Mouse (Mus musculus) forebrain, embryonic 11.5 days (tissue): ENCODE measurements around the gene Klk1b5. TPM values are rescaled to one million over a fixed set of nuclear protein-coding genes. Genes with fewer than 3 reads are reported as not detected.

ENCODE experiments used
- ATAC-seq: fragments of 200-750 bp; cut with Nextera tagmentation; replicated peaks from 2 replicates; pipeline ENCODE4 v1.8.0; 2017; ENCODE audit warnings: moderate TSS enrichment; ENCODE audit not compliant: low FRiP score
- DNase-seq: peaks from one replicate; pipeline ENCODE4 v3.0.0-alpha.2; 2017; ENCODE audit warnings: low spot score
- H3K27ac ChIP-seq: fragments of 300-500 bp; sonication (generic); 2 replicates; pipeline ENCODE4 v1.5.1; 2014; ENCODE audit warnings: low read depth, low read length
- H3K27me3 ChIP-seq: fragments of 300-500 bp; sonication (generic); 2 replicates; pipeline ENCODE4 v1.6.1; 2014; ENCODE audit warnings: mild to moderate bottlenecking, low read length, mixed read lengths; ENCODE audit not compliant: control insufficient read depth, insufficient read depth
- H3K36me3 ChIP-seq: fragments of 300-500 bp; sonication (generic); 2 replicates; pipeline ENCODE4 v1.6.1; 2014; ENCODE audit warnings: mild to moderate bottlenecking, low read length, moderate library complexity, mixed read lengths; ENCODE audit not compliant: control insufficient read depth, insufficient read depth
- H3K4me1 ChIP-seq: fragments of 300-500 bp; sonication (generic); replicated peaks from 2 replicates; pipeline ENCODE4 v1.6.1; 2014; ENCODE audit warnings: low read length, mixed read lengths; ENCODE audit not compliant: control insufficient read depth, insufficient read depth
- H3K4me2 ChIP-seq: fragments of 300-500 bp; sonication (generic); 2 replicates; pipeline ENCODE4 v1.6.1; 2014; ENCODE audit warnings: low read depth, mild to moderate bottlenecking, low read length, moderate library complexity, mixed read lengths; ENCODE audit not compliant: severe bottlenecking
- H3K4me3 ChIP-seq: fragments of 300-500 bp; sonication (generic); 2 replicates; pipeline ENCODE4 v1.5.1; 2014; ENCODE audit warnings: low read depth, low read length
- H3K9ac ChIP-seq: fragments of 300-500 bp; sonication (generic); 2 replicates; pipeline ENCODE4 v1.6.1; 2014; ENCODE audit warnings: low read length
- H3K9me3 ChIP-seq: fragments of 300-500 bp; sonication (generic); 2 replicates; pipeline ENCODE4 v1.6.1; 2016; ENCODE audit warnings: low read length, mixed read lengths; ENCODE audit not compliant: control insufficient read depth
- WGBS: fragments of 180-500 bp; shearing (Covaris S2); extraction: QIAGEN DNeasy Blood & Tissue Kit; methylation state at CpG from one replicate; pipeline ENCODE4 v1.1.7; 2014; 5-methylcytosine and 5-hydroxymethylcytosine counted together
- polyA plus RNA-seq: library from polyadenylated mRNA; unstranded; fragments of >200 nt; fragmentation: Nextera tagmentation; extraction: Ambion mirVana; gene quantifications from 2 replicates; pipeline ENCODE4 v1.2.1, GENCODE M21; 2014

Klk1b5 gene
- polyA plus RNA-seq, 1 experiment from 2014 or later = not detected

GRCm38 (mm10) chr7:44261147-44261546, 45.4 kb downstream of the Klk1b5 start, which contains the start of gene Gm15517:
TSS of gene Gm15517 (plus strand) at chr7:44261447.
- Histone ChIP-seq H3K36me3 (no peaks in the 10 kb centered on the region), H3K27me3 (peaks cover 2% of the 10 kb centered on the region; the same call in 1 of the 2 replicates), H3K9me3 (no peaks in the 10 kb centered on the region), H3K4me3 (no peak within 1 kb of the TSS), H3K4me2 (no peak within 1 kb of the TSS), H3K27ac (no peak within 1 kb of the TSS), H3K4me1 (peaks cover 3% of the 10 kb centered on the region; the same call in 1 of the 2 replicates), H3K9ac (no peak within 1 kb of the TSS)
- DNase-seq (no peak), ATAC-seq (no peak)
- WGBS = 73% methylated on average over 5 of the region's 5 CpGs

DNA sequence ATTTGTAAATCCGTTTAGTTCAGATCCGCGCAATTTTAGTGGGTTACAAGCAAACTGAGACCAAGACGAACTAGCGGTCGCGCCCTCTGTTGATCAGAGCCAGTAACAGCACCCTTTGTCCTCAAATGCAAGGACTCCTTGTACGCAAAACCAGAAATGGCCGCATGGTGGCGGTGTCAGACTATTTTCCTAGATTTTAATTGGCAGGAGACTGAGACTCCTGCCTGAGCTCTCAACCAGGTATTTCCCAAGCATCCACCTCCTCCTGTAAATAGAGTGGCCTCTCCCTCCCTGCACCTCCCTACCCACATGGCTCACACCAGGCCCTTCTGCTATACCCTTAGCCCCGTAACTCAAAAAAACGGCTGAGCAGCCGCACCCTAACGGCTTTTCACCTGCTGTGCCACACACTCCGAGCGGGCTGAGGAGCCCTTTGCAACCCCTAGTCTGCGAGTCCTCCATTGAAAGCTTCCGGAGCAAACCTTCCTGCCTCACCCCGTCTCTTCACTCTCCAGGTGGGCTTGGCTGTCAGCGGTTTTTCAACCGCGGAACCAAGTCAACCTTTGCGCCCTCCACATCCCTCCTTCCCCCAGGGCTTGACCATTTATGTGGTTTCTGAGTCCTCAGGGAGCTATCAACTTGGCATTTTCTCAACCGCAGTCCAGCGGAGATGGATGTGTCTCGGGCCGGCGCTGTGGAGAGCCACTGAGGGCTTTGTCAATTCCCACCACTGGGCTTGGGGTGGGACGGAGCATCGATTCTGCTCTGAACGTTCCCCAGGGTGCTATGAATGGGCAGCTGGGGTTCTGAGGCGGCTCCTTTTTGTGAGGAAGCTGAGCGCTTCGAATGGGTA, 47.3 kb downstream of the Klk1b5 start:
- peak; percentile 68 for ATAC-seq
- no peaks in the 10 kb centered on the region for H3K9me3 ChIP-seq
- peak overlapping the region; percentile 48 for H3K4me2 ChIP-seq
- H3K9ac ChIP-seq = peak overlapping the region; percentile 43
- peak overlapping the region; percentile 18; the same call in 1 of the 2 replicates for H3K4me3 ChIP-seq
- H3K27me3 ChIP-seq = peaks cover 2% of the 10 kb centered on the region; the same call in 1 of the 2 replicates
- WGBS = 2% methylated on average over 34 of the region's 34 CpGs
- DNase-seq = peak; percentile 96
- no peaks in the 10 kb centered on the region for H3K36me3 ChIP-seq
- peaks cover 3% of the 10 kb centered on the region; the same call in 1 of the 2 replicates for H3K4me1 ChIP-seq
- H3K27ac ChIP-seq = no peak overlapping the region

- DNase-seq (no peak), ATAC-seq (no peak)
- Histone ChIP-seq H3K9ac (no peak overlapping the region), H3K36me3 (no peaks in the 10 kb centered on the region), H3K4me1 (peaks cover under 1% of the 10 kb centered on the region; the same call in 1 of the 2 replicates), H3K27ac (no peak overlapping the region), H3K4me2 (no peak overlapping the region), H3K9me3 (no peaks in the 10 kb centered on the region), H3K27me3 (no peaks in the 10 kb centered on the region), H3K4me3 (no peak overlapping the region)
- WGBS = 85% methylated on average over 11 of the region's 11 CpGs
Observed at GRCm38 (mm10) chr7:44268117-44268516, 52.4 kb downstream of the Klk1b5 start.

- DNase-seq (no peak), ATAC-seq (no peak)
- no peak overlapping the region for H3K27ac ChIP-seq
- WGBS = 88% methylated on average over 2 of the region's 2 CpGs
- no peak overlapping the region for H3K9ac ChIP-seq
- no peaks in the 10 kb centered on the region for H3K9me3 ChIP-seq
- no peak overlapping the region for H3K4me2 ChIP-seq
- H3K36me3 ChIP-seq = no peaks in the 10 kb centered on the region
- H3K27me3 ChIP-seq = no peaks in the 10 kb centered on the region
- H3K4me1 ChIP-seq = no peaks in the 10 kb centered on the region
- H3K4me3 ChIP-seq = no peak overlapping the region
Observed at GRCm38 (mm10) chr7:44269397-44269796, 53.7 kb downstream of the Klk1b5 start.

Other genes with a start within 250 kb of the Klk1b5 start
- gene Klk1b1, start 249.2 kb upstream of the Klk1b5 start, polyA plus RNA-seq = not detected in 2 replicates
- not detected in 2 replicates for gene Klk1b9, start 239.9 kb upstream of the Klk1b5 start, polyA plus RNA-seq
- gene Klk1b11, start 220.1 kb upstream of the Klk1b5 start, polyA plus RNA-seq = not detected in 2 replicates
- not detected in 2 replicates for gene Klk1b26, start 203.8 kb upstream of the Klk1b5 start, polyA plus RNA-seq
- not detected in 2 replicates for gene Klk1b27, start 163.7 kb upstream of the Klk1b5 start, polyA plus RNA-seq
- not detected in 2 replicates for gene Klk1b21, start 113.6 kb upstream of the Klk1b5 start, polyA plus RNA-seq
- not detected in 2 replicates for gene Klk1b22, start 103.3 kb upstream of the Klk1b5 start, polyA plus RNA-seq
- not detected in 2 replicates for gene Klk1b16, start 79.2 kb upstream of the Klk1b5 start, polyA plus RNA-seq
- gene Klk1b24, start 27.7 kb upstream of the Klk1b5 start, polyA plus RNA-seq = not detected in 2 replicates
- not detected in 2 replicates for gene Klk1b3, start 17.8 kb upstream of the Klk1b5 start, polyA plus RNA-seq
- gene Klk1b4, start 8.5 kb upstream of the Klk1b5 start, polyA plus RNA-seq = not detected in 2 replicates
- not detected in 2 replicates for gene Klk1, start 9.4 kb downstream of the Klk1b5 start, polyA plus RNA-seq
- not detected in 2 replicates for gene Gm36864, start 20.2 kb downstream of the Klk1b5 start, polyA plus RNA-seq
- gene 1700028J19Rik, start 30.8 kb downstream of the Klk1b5 start, polyA plus RNA-seq = 0.99 and 1.3 TPM in 2 replicates
- 167 and 178 TPM in 2 replicates for gene 2410002F23Rik, start 30.8 kb downstream of the Klk1b5 start, polyA plus RNA-seq
- gene Acp4, start 41.4 kb downstream of the Klk1b5 start, polyA plus RNA-seq = 0.17 TPM in 1 of 2 replicates, not detected in the other
- gene Gm15517, start 45.5 kb downstream of the Klk1b5 start, polyA plus RNA-seq = not detected in 2 replicates
- gene Clec11a, start 91.0 kb downstream of the Klk1b5 start, polyA plus RNA-seq = 3.2 TPM in 2 replicates
- 3.6 and 4.2 TPM in 2 replicates for gene Shank1, start 94.3 kb downstream of the Klk1b5 start, polyA plus RNA-seq
- gene Syt3, start 168.2 kb downstream of the Klk1b5 start, polyA plus RNA-seq = 3.2 and 4.0 TPM in 2 replicates
- 0.89 and 0.96 TPM in 2 replicates for gene 1700008O03Rik, start 169.9 kb downstream of the Klk1b5 start, polyA plus RNA-seq
- gene Lrrc4b, start 213.1 kb downstream of the Klk1b5 start, polyA plus RNA-seq = 8.2 and 9.8 TPM in 2 replicates
- 2.6 and 2.9 TPM in 2 replicates for gene Aspdh, start 249.4 kb downstream of the Klk1b5 start, polyA plus RNA-seq